Mouse (Mus musculus): ENCODE data around the gene Fam149a.

The Fam149a gene

DNA sequence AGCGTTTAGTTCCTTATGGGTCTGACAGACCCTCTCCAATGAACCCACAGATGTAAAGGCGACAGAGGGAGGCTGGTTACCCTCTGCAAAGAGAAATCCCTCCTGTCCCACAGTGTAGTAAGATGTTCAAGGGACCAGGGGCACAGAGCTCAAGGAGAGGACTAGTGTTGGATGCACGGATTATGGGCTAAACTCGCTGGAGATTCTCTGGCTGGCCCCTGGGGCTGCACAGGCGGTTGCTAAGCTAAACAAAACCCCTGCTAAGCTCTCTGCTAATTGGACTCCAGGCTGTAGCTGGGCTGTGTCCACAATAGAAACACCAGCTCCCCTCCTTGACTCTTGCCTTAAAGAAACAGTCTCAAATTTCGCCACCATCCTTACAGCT lies at the start of gene Fam149a:
Fam149a (minus strand) TSS at position 329 of the 385 bp plus-strand sequence.
- no peak for DNase-seq

- no peak for DNase-seq
Measured at GRCm38 (mm10) chr8:45420151-45420550, 38.1 kb upstream of the Fam149a start.

- DNase-seq = no peak
Measured at GRCm38 (mm10) chr8:45414965-45415364, 32.9 kb upstream of the Fam149a start.

DNA sequence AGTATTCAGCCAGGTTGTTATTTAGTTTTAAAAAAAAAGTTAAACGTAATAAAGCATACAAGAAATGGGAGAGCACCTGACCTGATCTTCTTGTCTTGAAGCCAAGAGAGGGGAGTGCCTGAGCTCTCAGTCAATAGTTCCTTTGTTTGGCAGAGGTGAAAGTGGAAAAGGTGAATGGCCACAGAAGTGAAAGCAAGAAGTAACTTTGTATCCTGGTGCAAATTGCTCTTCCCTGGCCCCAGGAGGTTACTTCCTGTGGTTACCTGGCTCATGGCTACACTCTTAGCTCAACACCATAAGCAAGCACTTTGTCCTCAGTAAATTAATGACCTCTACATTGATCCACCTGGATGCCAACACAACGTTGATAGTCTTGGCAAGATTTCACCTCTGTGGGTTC lies 28.8 kb upstream of the Fam149a start, which contains the start of gene Tlr3:
Tlr3 (minus strand) TSS at position 199 of the 400 bp plus-strand sequence.
- DNase-seq = no peak

GRCm38 (mm10) chr8:45410146-45410880 lies 28.2 kb upstream of the Fam149a start:
- peak; percentile 20 for DNase-seq

GRCm38 (mm10) chr8:45409702-45410101 lies 27.6 kb upstream of the Fam149a start:
- no peak for DNase-seq

GRCm38 (mm10) chr8:45383250-45383649 lies 1.2 kb upstream of the Fam149a start:
- no peak for DNase-seq

- no peak for DNase-seq
Measured at GRCm38 (mm10) chr8:45381075-45381962, 772 bp downstream of the Fam149a start.

GRCm38 (mm10) chr8:45380598-45380997 lies 1.5 kb downstream of the Fam149a start:
- no peak for DNase-seq

DNA sequence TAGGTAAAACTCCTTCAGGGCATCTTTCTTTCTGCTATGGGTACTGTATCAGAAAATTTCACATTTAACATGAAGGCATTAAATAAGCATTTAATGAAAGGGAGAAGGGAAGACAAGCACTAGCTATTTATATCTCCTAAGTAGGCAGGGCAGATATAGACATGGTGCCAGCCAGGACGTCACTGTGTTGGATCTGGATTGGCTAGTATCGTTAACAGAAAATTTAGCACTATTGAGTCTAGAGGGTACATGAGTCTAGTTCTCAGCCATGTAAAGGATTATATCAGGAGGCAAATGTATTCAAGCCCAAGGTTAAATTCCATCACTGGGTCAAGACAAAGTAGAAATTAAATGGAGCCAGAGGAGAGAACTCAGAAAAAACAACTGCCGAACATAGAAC lies 8.0 kb downstream of the Fam149a start:
- no peak for DNase-seq

DNA sequence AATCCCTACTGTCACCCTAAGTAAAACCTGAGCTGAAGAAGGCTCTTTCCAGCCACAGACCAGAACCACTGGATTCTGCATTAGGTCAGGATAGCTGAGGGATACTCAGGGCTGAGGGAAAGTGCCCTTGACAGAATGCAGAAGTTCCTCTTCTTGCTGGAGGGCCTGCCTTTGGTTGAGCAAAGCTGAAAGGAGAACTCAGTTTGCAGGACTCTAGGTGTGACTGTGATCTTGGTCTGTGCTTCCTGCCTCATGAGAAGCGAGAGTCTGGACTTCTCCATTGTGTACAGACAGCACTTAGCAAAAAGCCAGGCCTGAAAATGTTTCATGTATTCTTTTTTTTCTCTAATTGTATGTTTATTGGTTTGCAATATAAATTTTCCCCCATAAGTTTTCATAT lies 14.9 kb downstream of the Fam149a start:
- no peak for DNase-seq

- no peak for DNase-seq
Measured at GRCm38 (mm10) chr8:45363220-45363619, 18.9 kb downstream of the Fam149a start.

DNA sequence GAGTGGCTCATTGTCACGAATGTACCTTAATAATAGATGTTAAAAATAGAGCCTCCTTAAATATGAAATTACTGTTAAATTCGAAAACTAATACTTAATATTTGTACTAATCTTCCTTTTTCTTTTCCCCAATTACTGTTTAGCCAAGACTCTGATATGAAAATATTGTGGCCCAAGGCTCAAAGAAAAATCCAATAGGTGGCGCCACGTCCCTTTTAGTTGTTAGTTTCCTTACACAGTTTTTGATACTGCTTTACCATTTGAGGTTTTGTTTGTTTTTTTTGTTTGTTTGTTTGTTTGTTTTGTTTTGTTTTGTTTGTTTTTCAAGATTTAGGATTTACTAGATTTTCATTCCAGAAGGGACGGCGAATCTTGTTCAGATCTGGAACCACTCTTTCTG lies 19.8 kb downstream of the Fam149a start:
- DNase-seq = no peak

DNA sequence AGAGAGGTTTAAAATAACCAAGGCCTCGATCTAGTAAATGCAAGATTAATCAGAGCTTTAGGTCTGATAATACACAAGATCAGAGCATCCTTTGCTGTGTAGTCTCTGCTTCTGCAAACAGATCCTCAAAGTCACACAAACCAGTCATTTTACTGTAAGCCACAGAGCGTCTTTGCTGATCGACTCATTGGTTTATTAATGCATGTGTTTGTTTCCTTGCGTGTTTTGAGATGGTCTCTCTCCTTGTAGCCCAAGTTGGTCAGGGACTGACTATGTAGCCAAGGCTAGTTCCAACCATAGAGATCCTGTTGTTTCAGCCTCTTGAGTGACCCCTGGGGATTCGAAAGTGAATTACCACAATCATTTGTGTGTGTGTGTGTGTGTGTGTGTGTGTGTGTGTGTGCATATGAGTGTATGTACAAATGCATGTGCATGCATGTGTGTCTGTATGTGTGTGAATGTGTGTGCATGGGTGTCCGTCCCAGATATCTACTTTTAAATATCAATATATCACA lies 22.9 kb downstream of the Fam149a start:
- DNase-seq = peak; percentile 11

DNA sequence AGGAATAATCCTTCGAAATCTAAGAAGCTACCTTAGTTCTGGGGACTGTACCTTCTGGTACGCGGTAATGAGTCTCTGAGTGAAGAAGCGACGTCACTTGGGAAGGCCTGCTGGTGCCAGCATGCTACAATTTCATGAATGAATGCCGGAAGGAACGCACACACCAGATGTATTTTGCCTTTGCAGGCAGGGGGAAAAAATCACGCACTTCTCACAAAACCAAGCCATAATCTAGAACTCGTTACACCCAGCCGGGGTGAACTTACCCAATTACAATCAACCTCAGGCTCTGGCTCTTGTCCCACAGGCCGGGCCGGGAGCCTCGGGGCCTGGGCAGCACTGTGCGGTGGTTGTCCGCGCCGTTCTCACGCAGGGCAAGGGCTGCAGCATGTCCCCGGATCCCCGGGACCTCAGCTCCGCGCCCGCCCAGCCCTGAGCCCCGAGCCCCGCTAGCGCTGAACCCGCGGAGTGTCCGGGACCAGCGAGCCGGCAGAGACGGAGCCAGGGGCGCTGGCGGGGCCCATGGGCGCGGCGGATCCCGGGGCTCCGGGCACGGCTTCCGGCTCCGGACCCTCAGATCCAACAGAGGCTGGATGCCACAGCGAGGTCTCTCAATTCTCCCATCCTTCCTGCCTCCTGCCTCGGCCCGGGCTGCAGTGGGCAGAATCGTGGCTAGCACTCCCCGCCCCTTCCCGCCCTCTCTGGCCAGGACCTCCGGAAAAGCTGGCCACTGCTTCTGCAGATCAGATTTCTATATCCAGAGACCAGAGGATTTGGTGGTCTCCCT lies 23.8 kb downstream of the Fam149a start:
- DNase-seq = peak; percentile 50

GRCm38 (mm10) chr8:45355809-45356208 lies 26.3 kb downstream of the Fam149a start:
- DNase-seq = no peak

GRCm38 (mm10) chr8:45345031-45345430 lies 37.1 kb downstream of the Fam149a start:
- DNase-seq = peak; percentile 33

GRCm38 (mm10) chr8:45344298-45344697 lies 37.8 kb downstream of the Fam149a start:
- no peak for DNase-seq

DNA sequence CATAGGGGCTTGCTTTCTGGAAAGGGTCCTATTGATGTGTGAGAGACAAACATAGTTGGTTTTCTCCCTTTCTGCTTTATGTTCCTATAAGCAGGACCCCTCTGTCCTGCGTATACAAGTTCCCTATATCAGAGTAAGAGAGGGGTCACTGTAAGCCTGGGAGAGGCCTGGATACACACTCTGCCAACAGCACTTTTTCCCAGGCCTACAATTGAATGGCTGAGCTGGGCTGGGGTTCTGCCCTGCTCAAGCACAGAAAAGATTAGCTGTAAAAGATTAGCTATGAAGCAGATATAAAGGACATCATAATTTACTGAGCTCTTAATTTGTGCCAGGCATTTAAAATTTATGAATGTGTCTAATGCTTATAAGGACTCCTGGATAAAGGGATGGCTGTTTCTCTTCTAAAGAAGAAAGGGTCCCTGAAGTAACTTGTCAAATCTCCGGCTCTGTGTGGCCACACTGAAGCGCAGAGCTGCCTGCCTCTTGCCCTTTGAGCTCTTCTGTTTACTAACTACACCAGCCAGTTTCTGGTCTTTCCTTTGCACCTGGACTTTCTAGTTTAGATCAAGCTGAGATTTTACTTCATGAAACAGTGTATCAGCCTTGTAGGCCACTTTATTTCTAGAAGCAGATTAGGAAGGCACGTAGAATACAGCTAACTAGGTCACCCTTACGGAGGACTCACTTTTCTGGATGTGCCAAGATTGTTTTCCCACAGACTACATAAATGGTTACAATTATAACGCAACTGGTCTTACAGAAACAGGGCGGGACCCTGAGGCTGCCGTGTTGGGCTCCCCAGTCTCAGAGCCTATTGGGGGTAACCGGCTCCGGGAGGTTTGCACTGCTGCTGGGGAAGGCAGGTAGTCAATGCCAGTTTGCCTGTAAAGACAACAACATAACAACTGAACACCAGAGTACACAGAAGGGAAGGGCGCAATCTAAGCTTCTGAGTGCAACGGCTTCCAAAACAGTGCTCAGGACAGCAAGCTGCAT lies 40.2 kb downstream of the Fam149a start:
- no peak for DNase-seq

DNA sequence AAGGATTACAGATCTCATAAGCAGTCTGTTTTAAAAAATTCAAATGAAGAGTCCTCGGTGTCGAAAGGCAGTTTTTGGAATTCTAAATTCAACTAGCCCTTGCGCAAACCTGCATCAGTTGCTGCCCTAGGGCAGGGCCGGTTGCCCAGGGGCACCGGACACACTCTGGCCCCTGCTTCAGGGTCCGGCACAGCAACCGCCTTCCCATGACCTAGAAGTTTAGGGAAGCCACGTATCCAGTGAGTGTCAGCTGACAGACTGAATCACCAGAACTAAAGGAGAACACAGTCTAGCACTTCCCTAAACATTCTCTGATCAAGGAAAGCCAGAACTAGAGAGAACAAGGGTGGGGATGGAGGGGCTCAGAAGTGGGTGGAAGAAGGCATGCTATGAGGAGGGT lies 48.6 kb downstream of the Fam149a start:
- no peak for DNase-seq

DNA sequence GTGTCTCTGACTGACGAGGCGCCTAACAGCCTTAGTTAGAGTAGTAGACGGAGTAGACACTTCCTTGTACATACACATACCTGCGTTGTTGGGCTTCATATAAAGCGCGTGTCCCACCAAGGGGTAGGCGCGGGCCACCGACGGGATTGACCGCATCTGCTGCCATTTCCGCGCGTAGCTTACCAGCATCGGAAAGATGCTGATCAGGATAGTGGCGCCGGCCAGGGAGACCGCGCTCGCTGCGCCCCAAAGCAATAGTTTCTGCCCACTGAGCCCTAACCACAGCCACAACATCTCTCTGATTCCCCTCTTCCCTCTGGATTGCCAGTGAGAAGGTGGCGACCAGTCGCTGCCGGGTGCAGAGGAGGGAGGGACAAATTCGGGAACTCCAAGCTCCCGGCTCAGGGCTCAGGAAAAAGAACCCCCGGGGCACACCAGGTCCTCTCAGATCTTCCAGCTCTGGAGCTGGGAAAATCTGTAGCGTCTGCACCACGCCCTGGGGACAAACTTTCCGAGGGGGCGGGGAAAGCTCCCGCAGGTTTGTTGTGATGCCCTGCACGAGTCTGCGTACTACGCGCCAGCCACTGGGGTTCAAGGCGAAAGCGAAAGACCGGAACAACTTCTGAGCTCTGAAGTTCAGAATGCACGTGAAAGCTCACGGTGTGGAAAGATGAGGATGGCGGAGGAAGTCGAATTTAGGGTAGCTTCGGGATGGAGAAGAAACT lies 49.2 kb downstream of the Fam149a start, which contains the start of gene Cyp4v3:
Cyp4v3 (minus strand) TSS at position 532 of the 725 bp plus-strand sequence.
- DNase-seq = no peak
